Mouse (Mus musculus) forebrain, postnatal 0 days (tissue): Measurements from ENCODE around the gene Ptges2. TPM values are rescaled to one million over a fixed set of nuclear protein-coding genes. Genes with fewer than 3 reads are reported as not detected.

Experiments
- ATAC-seq: fragments of 200-750 bp; cut with Nextera tagmentation; 2 replicates; pipeline ENCODE4 v1.8.0; 2017; ENCODE audit warnings: mild to moderate bottlenecking, moderate library complexity
- DNase-seq: peaks from one replicate; pipeline ENCODE4 v3.0.0-alpha.2; 2015
- H3K27ac ChIP-seq: fragments of 300-500 bp; sonication (generic); 2 replicates; pipeline ENCODE4 v1.5.1; 2014; ENCODE audit warnings: low read depth, mild to moderate bottlenecking, antibody characterized with exemption, low read length, moderate library complexity, mixed read lengths
- H3K27me3 ChIP-seq: fragments of 300-500 bp; sonication (generic); 2 replicates; pipeline ENCODE4 v1.6.1; 2014; ENCODE audit warnings: mild to moderate bottlenecking, low read length, mixed read lengths; ENCODE audit not compliant: insufficient read depth
- H3K36me3 ChIP-seq: fragments of 300-500 bp; sonication (generic); 2 replicates; pipeline ENCODE4 v1.6.1; 2014; ENCODE audit warnings: mild to moderate bottlenecking, moderate library complexity; ENCODE audit not compliant: insufficient read depth
- H3K4me1 ChIP-seq: fragments of 300-500 bp; sonication (generic); 2 replicates; pipeline ENCODE4 v1.6.1; 2014; ENCODE audit warnings: antibody characterized with exemption; ENCODE audit not compliant: insufficient read depth
- H3K4me2 ChIP-seq: fragments of 300-500 bp; sonication (generic); 2 replicates; pipeline ENCODE4 v1.6.1; 2014; ENCODE audit warnings: low read depth, mild to moderate bottlenecking, moderate library complexity
- H3K4me3 ChIP-seq: fragments of 300-500 bp; sonication (generic); 2 replicates; pipeline ENCODE4 v1.5.1; 2014; ENCODE audit warnings: low read depth, low read length, mixed read lengths
- H3K9ac ChIP-seq: fragments of 300-500 bp; sonication (generic); 2 replicates; pipeline ENCODE4 v1.6.1; 2014; ENCODE audit warnings: mild to moderate bottlenecking
- H3K9me3 ChIP-seq: fragments of 300-500 bp; sonication (generic); 2 replicates; pipeline ENCODE4 v1.6.1; 2016; ENCODE audit warnings: low read length
- CTCF ChIP-seq: sonication (generic); IDR thresholded peaks from 2 replicates; pipeline ENCODE4 v1.5.1; 2016; ENCODE audit warnings: antibody characterized with exemption, control low read depth, low read depth
- WGBS: fragments of 180-500 bp; shearing (Covaris S2); extraction: QIAGEN DNeasy Blood & Tissue Kit; methylation state at CpG from one replicate; pipeline ENCODE4 v1.1.7; 2014; 5-methylcytosine and 5-hydroxymethylcytosine counted together
- polyA plus RNA-seq: library from polyadenylated mRNA; unstranded; fragments of >200 nt; fragmentation: Nextera tagmentation; extraction: Ambion mirVana; gene quantifications from 2 replicates; pipeline ENCODE4 v1.2.1, GENCODE M21; 2015
- total RNA-seq: library from RNA; depleted of rRNA; stranded (reverse); fragments of >200 nt; gene quantifications from 2 replicates; pipeline ENCODE4 v1.2.3, GENCODE M21; 2014

Gene Ptges2
- total and polyA plus RNA-seq, 2 experiments from 2014 or later = 32.1 to 54.9 TPM

DNA sequence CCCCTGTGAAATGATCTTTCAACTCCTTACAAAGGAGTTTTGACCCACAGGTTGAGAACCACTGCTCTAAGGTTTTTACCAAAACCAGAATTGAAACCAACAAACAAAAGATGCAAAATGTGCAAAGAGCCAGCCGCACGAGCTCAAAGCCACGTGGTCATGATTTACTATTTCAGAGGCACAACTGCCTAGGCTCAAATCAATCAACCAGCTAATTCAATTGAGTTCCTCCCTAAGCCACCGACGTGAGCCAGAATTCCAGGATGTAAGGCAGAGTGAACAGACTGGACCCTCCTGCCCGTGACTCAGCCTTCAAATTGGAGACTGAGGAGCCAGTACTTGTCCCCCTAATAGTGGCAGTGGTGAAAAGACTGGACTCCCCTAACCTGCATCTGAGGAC is 43.5 kb downstream of the Ptges2 start:
- no peaks in the 10 kb centered on the region for H3K27me3 ChIP-seq
- WGBS = 17% methylated on average over 6 of the region's 6 CpGs
- no peak overlapping the region for H3K4me3 ChIP-seq
- DNase-seq (no peak), ATAC-seq (no peak)
- H3K9me3 ChIP-seq = no peaks in the 10 kb centered on the region
- H3K4me2 ChIP-seq = no peak overlapping the region
- no peaks in the 10 kb centered on the region for H3K4me1 ChIP-seq
- H3K36me3 ChIP-seq = no peaks in the 10 kb centered on the region; the same call in 1 of the 2 replicates
- H3K9ac ChIP-seq = no peak overlapping the region
- TF ChIP-seq CTCF = no peak
- H3K27ac ChIP-seq = no peak overlapping the region

GRCm38 (mm10) chr2:32440164-32440563 is 44.5 kb downstream of the Ptges2 start:
- ATAC-seq (no peak), DNase-seq (no peak)
- WGBS = 22% methylated on average over 2 of the region's 2 CpGs
- H3K36me3 ChIP-seq = no peaks in the 10 kb centered on the region; the same call in 1 of the 2 replicates
- peak overlapping the region; percentile 45; the same call in 1 of the 2 replicates for H3K27ac ChIP-seq
- H3K27me3 ChIP-seq = no peaks in the 10 kb centered on the region
- H3K4me1 ChIP-seq = no peaks in the 10 kb centered on the region
- H3K4me3 ChIP-seq = no peak overlapping the region
- no peak overlapping the region for H3K9ac ChIP-seq
- H3K9me3 ChIP-seq = no peaks in the 10 kb centered on the region
- no peak for TF ChIP-seq CTCF
- H3K4me2 ChIP-seq = no peak overlapping the region

DNA sequence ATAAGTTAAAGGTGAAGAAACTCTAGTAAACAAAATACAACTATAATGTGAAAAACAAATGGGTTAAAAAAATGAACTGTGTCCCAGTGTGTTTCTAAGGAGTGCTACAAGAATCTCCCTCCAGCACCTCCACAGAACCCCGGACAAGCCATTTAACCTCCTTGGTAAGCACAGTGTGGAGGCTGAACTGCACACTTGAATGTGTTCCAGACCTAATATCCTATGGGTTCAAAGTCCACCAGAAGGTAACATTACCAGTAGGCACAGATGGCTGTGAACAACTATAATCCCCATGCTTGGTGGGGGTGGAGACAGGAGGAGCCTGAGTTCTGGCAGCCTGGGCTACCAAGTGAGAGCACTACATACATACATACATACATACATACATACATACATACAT is 44.9 kb downstream of the Ptges2 start:
- no peak overlapping the region for H3K4me2 ChIP-seq
- H3K9ac ChIP-seq = no peak overlapping the region
- H3K9me3 ChIP-seq = no peaks in the 10 kb centered on the region
- no peak for TF ChIP-seq CTCF
- no peak overlapping the region for H3K4me3 ChIP-seq
- DNase-seq (no peak), ATAC-seq (no peak)
- H3K27me3 ChIP-seq = no peaks in the 10 kb centered on the region
- 67% methylated on average over 1 of the region's 1 CpGs for WGBS
- no peaks in the 10 kb centered on the region for H3K4me1 ChIP-seq
- no peak overlapping the region for H3K27ac ChIP-seq
- no peaks in the 10 kb centered on the region; the same call in 1 of the 2 replicates for H3K36me3 ChIP-seq

- 93% methylated on average over 2 of the region's 2 CpGs for WGBS
- no peaks in the 10 kb centered on the region for H3K9me3 ChIP-seq
- TF ChIP-seq CTCF = no peak
- H3K9ac ChIP-seq = no peak overlapping the region
- H3K36me3 ChIP-seq = no peaks in the 10 kb centered on the region; the same call in 1 of the 2 replicates
- H3K4me3 ChIP-seq = no peak overlapping the region
- DNase-seq (no peak), ATAC-seq (no peak)
- H3K4me2 ChIP-seq = no peak overlapping the region
- H3K27ac ChIP-seq = no peak overlapping the region
- no peaks in the 10 kb centered on the region for H3K4me1 ChIP-seq
- H3K27me3 ChIP-seq = no peaks in the 10 kb centered on the region
These were observed 45.9 kb downstream of the Ptges2 start for GRCm38 (mm10) chr2:32441550-32441949.

GRCm38 (mm10) chr2:32445535-32445934 is 49.8 kb downstream of the Ptges2 start:
- Histone ChIP-seq H3K27ac (no peak overlapping the region), H3K9me3 (no peaks in the 10 kb centered on the region), H3K4me1 (peaks cover 8% of the 10 kb centered on the region), H3K4me3 (no peak overlapping the region), H3K4me2 (no peak overlapping the region), H3K9ac (no peak overlapping the region), H3K36me3 (no peaks in the 10 kb centered on the region; the same call in 1 of the 2 replicates), H3K27me3 (no peaks in the 10 kb centered on the region)
- no peak for TF ChIP-seq CTCF
- ATAC-seq = no peak
- WGBS = 73% methylated on average over 1 of the region's 1 CpGs
- DNase-seq = no peak

DNA sequence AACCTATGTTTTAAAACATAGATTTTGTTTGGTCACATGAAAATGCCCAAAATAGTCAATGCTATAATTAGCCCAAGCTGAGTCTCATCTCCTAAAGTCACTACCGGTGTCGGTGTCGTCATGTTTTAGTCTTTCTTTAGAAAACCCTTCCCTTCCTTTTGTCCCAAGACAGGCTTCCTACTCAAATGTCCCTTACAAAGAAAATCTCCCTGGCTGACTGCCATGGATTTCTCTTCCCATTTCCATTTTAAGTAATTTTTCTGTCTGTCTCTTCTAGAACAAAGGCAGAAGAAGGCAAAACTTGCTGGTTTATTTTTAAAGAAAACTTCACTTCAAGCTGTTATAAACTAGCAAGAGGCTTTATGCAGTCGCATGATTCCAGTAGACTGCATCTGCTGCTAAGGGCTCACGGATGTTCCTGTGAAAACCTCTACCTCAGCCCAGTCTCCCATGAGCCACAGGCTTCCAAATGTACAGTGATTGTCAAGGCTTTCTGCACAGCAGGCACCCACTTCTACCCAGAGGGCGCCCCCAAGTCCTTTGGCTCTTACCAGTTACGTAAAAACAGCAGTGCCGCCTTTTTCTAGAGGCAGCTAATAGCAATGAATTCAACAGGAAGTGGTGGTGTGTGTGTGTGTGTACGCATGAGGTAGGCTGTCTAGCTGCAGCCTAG is 51.7 kb downstream of the Ptges2 start:
- DNase-seq (peak; percentile 34), ATAC-seq (no peak)
- Histone ChIP-seq H3K27ac (peak overlapping the region; percentile 68), H3K27me3 (no peaks in the 10 kb centered on the region), H3K4me2 (peak overlapping the region; percentile 31; the same call in 1 of the 2 replicates), H3K4me1 (peaks cover 8% of the 10 kb centered on the region), H3K9me3 (no peaks in the 10 kb centered on the region), H3K4me3 (no peak overlapping the region), H3K9ac (0 out of 2 replicates have a peak overlapping the region, but pooled peaks have one; percentile 19), H3K36me3 (no peaks in the 10 kb centered on the region; the same call in 1 of the 2 replicates)
- WGBS = 32% methylated on average over 9 of the region's 9 CpGs
- peak; percentile 9; the same call in 1 of the 2 replicates for TF ChIP-seq CTCF

GRCm38 (mm10) chr2:32448480-32448879 is 52.8 kb downstream of the Ptges2 start:
- ATAC-seq = no peak
- no peaks in the 10 kb centered on the region for H3K27me3 ChIP-seq
- H3K4me3 ChIP-seq = no peak overlapping the region
- DNase-seq = no peak
- H3K36me3 ChIP-seq = no peaks in the 10 kb centered on the region; the same call in 1 of the 2 replicates
- no peaks in the 10 kb centered on the region for H3K9me3 ChIP-seq
- no peak overlapping the region for H3K27ac ChIP-seq
- H3K4me1 ChIP-seq = peaks cover 12% of the 10 kb centered on the region
- WGBS = 94% methylated on average over 1 of the region's 1 CpGs
- no peak overlapping the region for H3K4me2 ChIP-seq
- H3K9ac ChIP-seq = no peak overlapping the region
- TF ChIP-seq CTCF = no peak
